Mouse (Mus musculus) bone marrow macrophage, adult 2 months (primary cell): ENCODE measurements around the gene Maob.

ENCODE experiments used
- CTCF ChIP-seq: IDR thresholded peaks from 2 replicates; pipeline ENCODE4 v1.5.1; 2012; ENCODE audit warnings: low read depth, mild to moderate bottlenecking, low read length, moderate library complexity
- POLR2A ChIP-seq: IDR thresholded peaks from 2 replicates; pipeline ENCODE4 v1.6.1; 2012; ENCODE audit warnings: mild to moderate bottlenecking, low read depth, low read length, borderline replicate concordance

- TF ChIP-seq CTCF (no peak), POLR2A (no peak)
Measured at GRCm38 (mm10) chrX:16766156-16766555, 51.0 kb downstream of the Maob start.
